Mouse (Mus musculus) midbrain, embryonic 12.5 days (tissue): Measurements from ENCODE around the gene Nr5a1. TPM values are rescaled to one million over a fixed set of nuclear protein-coding genes. Genes with fewer than 3 reads are reported as not detected.

ENCODE experiments used
- ATAC-seq: fragments of 200-750 bp; cut with Nextera tagmentation; 2 replicates; pipeline ENCODE4 v1.8.0; 2017; ENCODE audit warnings: low read depth, moderate TSS enrichment, moderate library complexity; ENCODE audit not compliant: low FRiP score
- H3K27ac ChIP-seq: fragments of 300-500 bp; sonication (generic); replicated peaks from 2 replicates; pipeline ENCODE4 v1.5.1; 2016; ENCODE audit warnings: mild to moderate bottlenecking
- H3K27me3 ChIP-seq: fragments of 300-500 bp; sonication (generic); 2 replicates; pipeline ENCODE4 v1.6.1; 2016; ENCODE audit warnings: mild to moderate bottlenecking
- H3K36me3 ChIP-seq: fragments of 300-500 bp; sonication (generic); 2 replicates; pipeline ENCODE4 v1.6.1; 2016
- H3K4me1 ChIP-seq: fragments of 300-500 bp; sonication (generic); 2 replicates; pipeline ENCODE4 v1.6.1; 2016
- H3K4me2 ChIP-seq: fragments of 300-500 bp; sonication (generic); replicated peaks from 2 replicates; pipeline ENCODE4 v1.6.1; 2016; ENCODE audit warnings: mild to moderate bottlenecking, moderate library complexity
- H3K4me3 ChIP-seq: fragments of 300-500 bp; sonication (generic); 2 replicates; pipeline ENCODE4 v1.5.1; 2016; ENCODE audit warnings: mild to moderate bottlenecking
- H3K9ac ChIP-seq: fragments of 300-500 bp; sonication (generic); replicated peaks from 2 replicates; pipeline ENCODE4 v1.6.1; 2016; ENCODE audit warnings: mild to moderate bottlenecking, moderate library complexity
- H3K9me3 ChIP-seq: fragments of 300-500 bp; sonication (generic); 2 replicates; pipeline ENCODE4 v1.6.1; 2016; ENCODE audit warnings: mild to moderate bottlenecking
- WGBS: fragments of 180-500 bp; shearing (Covaris S2); methylation state at CpG from one replicate; pipeline ENCODE4 v1.1.7; 2016; 5-methylcytosine and 5-hydroxymethylcytosine counted together
- polyA plus RNA-seq: library from polyadenylated mRNA; unstranded; fragments of >200 nt; fragmentation: Nextera tagmentation; extraction: Ambion mirVana; gene quantifications from 2 replicates; pipeline ENCODE4 v1.2.1, GENCODE M21; 2016

The Nr5a1 gene
- polyA plus RNA-seq, 1 experiment from 2014 or later, result 0.29 TPM

DNA sequence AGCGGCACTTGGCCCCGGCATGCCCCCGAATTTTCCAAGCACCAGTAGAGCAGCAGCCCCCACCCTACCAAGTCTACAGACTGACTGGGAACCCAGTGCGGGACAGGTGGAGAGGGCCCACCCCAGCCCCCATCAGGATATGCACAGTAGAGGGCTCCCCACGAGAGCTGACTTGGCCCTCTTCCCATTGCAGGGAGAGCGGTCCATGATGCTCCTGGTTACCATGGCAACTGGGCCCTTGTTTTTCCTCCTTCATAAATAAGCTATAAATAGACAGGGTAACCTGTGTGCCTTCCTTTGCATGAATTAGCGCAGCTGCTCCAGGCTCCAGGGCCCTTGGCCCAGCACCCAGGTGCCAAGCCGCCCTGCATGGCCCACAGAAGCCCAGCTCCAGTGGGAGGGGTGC lies 67.1 kb downstream of the Nr5a1 start:
- peak; percentile 20; the same call in 1 of the 2 replicates for ATAC-seq
- peaks cover 17% of the 10 kb centered on the region for H3K4me1 ChIP-seq
- H3K4me3 ChIP-seq, result no peak overlapping the region
- no peak overlapping the region for H3K4me2 ChIP-seq
- H3K9ac ChIP-seq, result no peak overlapping the region
- no peaks in the 10 kb centered on the region for H3K9me3 ChIP-seq
- H3K27ac ChIP-seq, result no peak overlapping the region
- WGBS, result 76% methylated on average over 8 of the region's 8 CpGs
- H3K27me3 ChIP-seq, result 0 out of 2 replicates have a peak, but pooled peaks cover 3% of the 10 kb centered on the region
- H3K36me3 ChIP-seq, result no peaks in the 10 kb centered on the region

DNA sequence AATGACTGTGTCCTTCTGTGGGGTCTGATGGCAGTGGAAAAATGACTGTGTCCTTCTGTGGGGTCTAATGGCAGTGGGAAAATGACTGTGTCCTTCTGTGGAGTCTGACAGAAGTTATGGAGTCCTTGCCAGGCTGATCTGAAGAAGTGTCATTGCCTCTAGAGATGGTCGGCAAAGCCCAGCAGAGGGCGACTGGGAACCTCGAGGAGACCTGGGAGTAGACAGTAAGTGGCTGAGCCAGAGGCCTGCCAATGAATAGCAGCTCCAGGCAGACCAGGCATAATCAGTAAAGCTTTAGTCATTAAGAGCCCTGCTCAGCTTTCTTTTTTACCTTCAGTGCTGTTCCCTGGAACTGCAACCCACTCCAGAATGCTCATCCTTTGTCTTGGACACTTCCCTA lies 68.4 kb downstream of the Nr5a1 start:
- Histone ChIP-seq H3K27ac (no peak overlapping the region), H3K36me3 (peaks cover 4% of the 10 kb centered on the region), H3K9me3 (no peaks in the 10 kb centered on the region), H3K4me2 (no peak overlapping the region), H3K4me1 (peaks cover 17% of the 10 kb centered on the region), H3K27me3 (no peaks in the 10 kb centered on the region), H3K9ac (no peak overlapping the region), H3K4me3 (no peak overlapping the region)
- WGBS, result 3% methylated on average over 3 of the region's 3 CpGs
- ATAC-seq, result peak; percentile 70

DNA sequence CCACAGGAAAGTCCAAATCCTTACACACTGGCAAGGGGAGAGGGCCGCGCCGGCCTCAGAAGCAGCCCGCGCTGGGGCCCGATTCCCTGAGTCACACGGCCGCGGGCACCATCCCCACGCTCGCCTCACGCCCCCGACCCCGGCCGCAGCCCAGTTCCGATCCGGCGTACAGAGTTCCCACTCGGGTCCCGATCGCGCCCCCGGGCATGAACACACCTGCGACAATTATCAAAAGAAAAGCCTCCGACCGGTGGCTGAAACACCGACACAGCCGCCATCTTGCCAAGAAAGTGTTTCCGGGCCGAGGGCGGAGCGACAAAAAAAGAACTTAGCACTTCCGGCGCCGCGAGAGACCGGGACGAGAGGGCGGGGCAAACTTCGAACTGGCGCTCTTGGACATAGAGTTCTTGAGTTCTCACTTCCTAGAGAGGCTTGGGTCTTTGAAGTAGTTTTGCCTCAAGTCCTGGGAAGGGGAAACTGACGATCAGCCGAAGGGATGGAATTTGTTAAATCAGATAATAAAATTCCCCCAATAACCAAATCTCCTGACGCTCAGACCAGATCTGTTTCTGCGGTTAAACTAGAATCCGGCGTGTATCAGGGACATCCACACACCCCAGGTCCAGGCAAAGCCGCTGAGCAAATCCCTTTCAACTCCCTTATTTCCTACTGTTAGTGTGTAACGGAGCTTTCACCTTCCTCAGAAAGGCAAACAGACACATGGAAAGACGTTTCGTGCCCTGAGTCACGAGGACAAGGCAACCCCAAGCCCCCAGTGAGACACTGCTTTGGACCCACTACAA lies 70.5 kb downstream of the Nr5a1 start, which contains the start of gene Psmb7:
Psmb7 (minus strand) TSS at position 463 of the 803 bp plus-strand sequence.
- peaks cover 17% of the 10 kb centered on the region for H3K4me1 ChIP-seq
- peak within 1 kb of the TSS; percentile 47 for H3K27ac ChIP-seq
- peak within 1 kb of the TSS; percentile 68 for H3K9ac ChIP-seq
- H3K9me3 ChIP-seq, result no peaks in the 10 kb centered on the region
- peak within 1 kb of the TSS; percentile 94 for H3K4me2 ChIP-seq
- peak; percentile 77 for ATAC-seq
- 2% methylated on average over 52 of the region's 52 CpGs for WGBS
- H3K4me3 ChIP-seq, result peak within 1 kb of the TSS; percentile 61
- no peaks in the 10 kb centered on the region for H3K27me3 ChIP-seq
- peaks cover 23% of the 10 kb centered on the region for H3K36me3 ChIP-seq

Other genes starting within 250 kb of the Nr5a1 start
- 82.6 and 96.0 TPM in 2 replicates for gene Nek6, start 202.9 kb downstream of the Nr5a1 start, polyA plus RNA-seq
- gene Psmb7, start 70.5 kb downstream of the Nr5a1 start, polyA plus RNA-seq, result 273 and 282 TPM in 2 replicates
- 2.8 and 3.0 TPM in 2 replicates for gene Nr6a1, start 213.1 kb upstream of the Nr5a1 start, polyA plus RNA-seq
- gene Olfml2a, start 217.4 kb upstream of the Nr5a1 start, polyA plus RNA-seq, result 2.9 and 3.8 TPM in 2 replicates